ENCODE assay signal across 11 mouse cellular contexts in the genomic region with DNA sequence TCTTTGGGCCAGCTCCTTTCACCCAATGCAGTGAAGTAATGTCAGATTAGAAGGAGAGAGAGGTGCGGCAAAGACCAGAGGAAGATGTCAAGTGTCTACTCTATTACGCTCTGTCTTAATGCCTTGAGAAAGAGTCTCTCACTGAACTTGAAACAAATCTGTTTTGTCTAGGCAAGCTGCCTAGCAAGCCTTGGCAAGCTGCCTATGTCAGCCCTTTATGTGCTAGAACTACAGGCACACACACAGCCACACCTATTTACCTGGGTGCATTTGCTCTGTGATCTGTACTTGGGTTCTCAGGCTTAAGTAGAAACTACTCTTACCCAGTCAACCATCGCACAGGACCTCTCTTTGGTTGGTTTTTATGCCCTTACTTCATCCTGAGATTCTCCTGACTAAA. TPM values are rescaled to one million over a fixed set of nuclear protein-coding genes. Genes with fewer than 3 reads are reported as not detected.
DNase-seq lines count a peak whose midpoint lies in the region; ATAC-seq and TF ChIP-seq lines count a peak whose summit lies in the region.
"Had no signal": no experiment of that assay in that cellular context is flagged by ENCODE, and none has a peak within 500 bp of the region (broad histone marks: within the 10 kb centered on the region; RNA-seq: fewer than 3 reads in every experiment).

No protein-coding gene starts in this region.

- no peaks in the 10 kb centered on the region for H3K4me1 ChIP-seq in kidney, embryonic 14.5 days (ENCODE audit: control insufficient read depth, insufficient read depth, low read length)
- no peaks in the 10 kb centered on the region for H3K4me1 ChIP-seq in lung, adult 2 months (ENCODE audit: control insufficient read depth, insufficient read depth, low read length)
- H3K4me1 ChIP-seq in intestine, postnatal 0 days (replicated peaks; ENCODE audit: control insufficient read depth, insufficient read depth, low read length) = 0 out of 2 replicates have a peak, but pooled peaks cover 8% of the 10 kb centered on the region
- no peaks in the 10 kb centered on the region for H3K4me1 ChIP-seq in thymus, adult 2 months (replicated peaks; ENCODE audit: control insufficient read depth, insufficient read depth, low read length)

- H3K27ac ChIP-seq in kidney, embryonic 14.5 days (ENCODE audit: low read depth, low read length) = no peak overlapping the region
- no peak overlapping the region for H3K27ac ChIP-seq in intestine, postnatal 0 days (ENCODE audit: low read depth, low read length)
- no peak overlapping the region for H3K27ac ChIP-seq in thymus, adult 2 months (ENCODE audit: control insufficient read depth, insufficient read depth, low read length)
- H3K27ac ChIP-seq: kidney, postnatal 0 days had no signal

- H3K27me3 ChIP-seq in kidney, embryonic 14.5 days (ENCODE audit: control insufficient read depth, insufficient read depth, low read length) = no peaks in the 10 kb centered on the region
- H3K27me3 ChIP-seq in intestine, postnatal 0 days (replicated peaks; ENCODE audit: control insufficient read depth, insufficient read depth, low read length) = no peaks in the 10 kb centered on the region
- no peaks in the 10 kb centered on the region for H3K27me3 ChIP-seq in thymus, adult 2 months (ENCODE audit: control insufficient read depth, insufficient read depth, low read length)

- H3K36me3 ChIP-seq in kidney, embryonic 14.5 days (ENCODE audit: control insufficient read depth, insufficient read depth, low read length) = no peaks in the 10 kb centered on the region
- H3K36me3 ChIP-seq in intestine, postnatal 0 days (ENCODE audit: control insufficient read depth, insufficient read depth) = no peaks in the 10 kb centered on the region
- H3K36me3 ChIP-seq in thymus, adult 2 months (ENCODE audit: control insufficient read depth, insufficient read depth, low read length) = no peaks in the 10 kb centered on the region

- H3K9ac ChIP-seq in kidney, embryonic 14.5 days (ENCODE audit: low read depth, low read length) = no peak overlapping the region
- no peak overlapping the region for H3K9ac ChIP-seq in intestine, postnatal 0 days (ENCODE audit: low read depth, low read length)

- TF ChIP-seq CTCF in brain, embryonic 14.5 days (IDR thresholded peaks at IDR 0.05; ENCODE audit: borderline replicate concordance, extremely low read depth, insufficient read depth, insufficient read length) = no peak
- TF ChIP-seq CTCF in lung, adult 2 months (IDR thresholded peaks at IDR 0.05; ENCODE audit: insufficient read depth, low read length) = no peak
- no peak for TF ChIP-seq CTCF in intestine, postnatal 0 days (IDR thresholded peaks at IDR 0.05; ENCODE audit: low read depth)
- no peak for TF ChIP-seq CTCF in thymus, adult 2 months (IDR thresholded peaks at IDR 0.05; ENCODE audit: borderline replicate concordance, control insufficient read depth, extremely low read depth, insufficient read depth, low read length, poor library complexity)

- DNase-seq in adrenal gland, adult 2 months = peak; percentile 9
- DNase-seq in adrenal gland, adult 8-10 months = no peak
- peak; percentile 6 for DNase-seq in kidney, adult 18-20 months
- DNase-seq in brain, embryonic 14.5 days (ENCODE audit: low read depth) = peak; percentile 68
- peak; percentile 25 for DNase-seq in lung, adult 2 months
- DNase-seq in thymus, adult 2 months = no peak
- DNase-seq: heart, postnatal 4 days; thymus, postnatal 4 days had no signal

- TF ChIP-seq POLR2A in brain, embryonic 14.5 days (IDR thresholded peaks at IDR 0.05; ENCODE audit: borderline replicate concordance, extremely low read depth, insufficient read depth, insufficient read length, poor library complexity, severe bottlenecking) = no peak
- TF ChIP-seq POLR2A in lung, adult 2 months (IDR thresholded peaks at IDR 0.05; ENCODE audit: borderline replicate concordance, extremely low read depth, low read depth, low read length) = no peak
- no peak for TF ChIP-seq POLR2A in thymus, adult 2 months (IDR thresholded peaks at IDR 0.05; ENCODE audit: control insufficient read depth, extremely low read depth, insufficient read depth, low read length, poor library complexity)

- no peak overlapping the region for H3K4me3 ChIP-seq in kidney, embryonic 14.5 days (ENCODE audit: low read length)
- no peak overlapping the region for H3K4me3 ChIP-seq in lung, adult 2 months (replicated peaks; ENCODE audit: extremely low read depth, low read depth, low read length)
- H3K4me3 ChIP-seq in intestine, postnatal 0 days (ENCODE audit: low read depth, low read length) = no peak overlapping the region
- H3K4me3 ChIP-seq in thymus, adult 2 months (ENCODE audit: control insufficient read depth, insufficient read depth, low read length) = no peak overlapping the region

- no peak for ATAC-seq in kidney, embryonic 14.5 days (ENCODE audit: low FRiP score, low TSS enrichment)
- ATAC-seq in intestine, postnatal 0 days = no peak

- no peaks in the 10 kb centered on the region for H3K9me3 ChIP-seq in kidney, embryonic 14.5 days (ENCODE audit: control insufficient read depth, low read length)
- no peaks in the 10 kb centered on the region for H3K9me3 ChIP-seq in intestine, postnatal 0 days (ENCODE audit: control insufficient read depth)

- no peak overlapping the region for H3K4me2 ChIP-seq in kidney, embryonic 14.5 days (replicated peaks; ENCODE audit: low read depth, low read length)
- H3K4me2 ChIP-seq in intestine, postnatal 0 days (replicated peaks; ENCODE audit: low read depth) = no peak overlapping the region

- 97% methylated on average over 3 of the region's 3 CpGs for WGBS in kidney, embryonic 14.5 days
- 57% methylated on average over 3 of the region's 3 CpGs for WGBS in lung, adult 2 months
- WGBS in intestine, postnatal 0 days = 88% methylated on average over 3 of the region's 3 CpGs
- 96% methylated on average over 3 of the region's 3 CpGs for WGBS in thymus, adult 2 months

RNA-seq across cellular contexts. Expression of gene Tiam2, which starts 40.4 kb away (rescaled TPM):
- 10 to 100 TPM; 22.3 to 29.4 TPM for total RNA-seq in adrenal gland, adult 2 months (2021)
- polyA plus RNA-seq in adrenal gland, adult 2 months (2012; rRNA removed) = 5.3 and 6.5 TPM in 2 replicates
- total RNA-seq in adrenal gland, adult 8-10 months (2022) = 10 to 100 TPM; 17.3 to 46.1 (median 32.0) TPM
- polyA plus RNA-seq in kidney, embryonic 14.5 days (2014; fragmentation: Nextera tagmentation; extraction: Ambion mirVana) = 3.0 and 4.5 TPM in 2 replicates
- 17.5 and 48.1 TPM in 2 replicates for polyA plus RNA-seq in brain, embryonic 14.5 days (2012; rRNA removed)
- polyA plus RNA-seq in lung, adult 2 months (2012; rRNA removed) = 0.80 and 1.3 TPM in 2 replicates
- 1.9 and 2.1 TPM in 2 replicates for polyA plus RNA-seq in intestine, postnatal 0 days (2015; fragmentation: Nextera tagmentation; extraction: Ambion mirVana)
- 0.36 and 0.47 TPM in 2 replicates for polyA plus RNA-seq in thymus, adult 2 months (2012; rRNA removed)

Comparison
In these comparisons a context has a peak if more than half of its experiments do, and no peak if none do; other contexts are left out.
1. DNase-seq: peak in adrenal gland, adult 2 months (single experiment), kidney, adult 18-20 months (single experiment), brain, embryonic 14.5 days (single experiment) and lung, adult 2 months (single experiment); none in adrenal gland, adult 8-10 months (single experiment) and thymus, adult 2 months (single experiment).